In genomic region chr16:6503573-6504331, GRCm38 (mm10) we compare ENCODE assay signal across 8 mouse cellular contexts.
DNase-seq lines count a peak whose midpoint lies in the region; ATAC-seq and TF ChIP-seq lines count a peak whose summit lies in the region.

No protein-coding gene starts in this region.

- H3K27ac ChIP-seq in bone marrow macrophage, adult 2 months (ENCODE audit: insufficient read depth, low read depth, low read length), result no peak overlapping the region
- H3K27ac ChIP-seq in forebrain, embryonic 14.5 days (ENCODE audit: low read depth, low read length), result no peak overlapping the region
- no peak overlapping the region for H3K27ac ChIP-seq in midbrain, embryonic 10.5 days (replicated peaks)

- no peak overlapping the region for H3K4me3 ChIP-seq in bone marrow macrophage, adult 2 months (ENCODE audit: insufficient read depth, low read length)
- no peak overlapping the region for H3K4me3 ChIP-seq in forebrain, embryonic 14.5 days (ENCODE audit: low read depth, low read length)
- no peak overlapping the region for H3K4me3 ChIP-seq in midbrain, embryonic 10.5 days

- WGBS in forebrain, embryonic 14.5 days, result 54% methylated on average over 5 of the region's 5 CpGs
- 75% methylated on average over 5 of the region's 5 CpGs for WGBS in midbrain, embryonic 10.5 days

- peak; percentile 61; the same call in 1 of the 2 replicates for ATAC-seq in forebrain, embryonic 14.5 days

- H3K9ac ChIP-seq in forebrain, embryonic 14.5 days (ENCODE audit: low read length), result no peak overlapping the region

- no peaks in the 10 kb centered on the region for H3K36me3 ChIP-seq in forebrain, embryonic 14.5 days (ENCODE audit: control insufficient read depth, insufficient read depth, low read length)
- no peaks in the 10 kb centered on the region for H3K36me3 ChIP-seq in midbrain, embryonic 10.5 days

- H3K9me3 ChIP-seq in forebrain, embryonic 14.5 days (replicated peaks; ENCODE audit: control insufficient read depth, low read length), result no peaks in the 10 kb centered on the region
- H3K9me3 ChIP-seq in midbrain, embryonic 10.5 days (replicated peaks), result no peaks in the 10 kb centered on the region

- H3K4me2 ChIP-seq in forebrain, embryonic 14.5 days (ENCODE audit: low read length), result no peak overlapping the region

- H3K27me3 ChIP-seq in forebrain, embryonic 14.5 days (replicated peaks; ENCODE audit: control insufficient read depth, insufficient read depth, low read length), result no peaks in the 10 kb centered on the region
- no peaks in the 10 kb centered on the region for H3K27me3 ChIP-seq in midbrain, embryonic 10.5 days (ENCODE audit: low read depth, poor library complexity, severe bottlenecking)

- H3K4me1 ChIP-seq in bone marrow macrophage, adult 2 months (ENCODE audit: control insufficient read depth, insufficient read depth, low read length), result no peaks in the 10 kb centered on the region
- 0 out of 2 replicates have a peak, but pooled peaks cover 3% of the 10 kb centered on the region for H3K4me1 ChIP-seq in forebrain, embryonic 14.5 days (ENCODE audit: control insufficient read depth, insufficient read depth, low read length)
- H3K4me1 ChIP-seq in midbrain, embryonic 10.5 days, result no peaks in the 10 kb centered on the region

- DNase-seq in gastrocnemius, adult 18-20 months (ENCODE audit: low spot score), result peak; percentile 11
- no peak for DNase-seq in gastrocnemius, postnatal 36 days
- peak; percentile 57 for DNase-seq in 3T3-L1 (ENCODE audit: low read depth, low spot score)
- DNase-seq in forebrain, embryonic 14.5 days (ENCODE audit: low spot score), result peak; percentile 81
- DNase-seq in kidney, postnatal 4 days, result peak; percentile 73
- DNase-seq in midbrain, embryonic 10.5 days (ENCODE audit: low spot score), result peak; percentile 29
- DNase-seq in thymus, postnatal 25 days, result peak; percentile 14

- peak; percentile 40; the same call in 1 of the 2 replicates for TF ChIP-seq CTCF in bone marrow macrophage, adult 2 months (IDR thresholded peaks at IDR 0.05; ENCODE audit: low read depth, low read length)

- intact Hi-C loops in gastrocnemius, postnatal 36 days (cut with DNase I), result no loop called here

- TF ChIP-seq POLR2A in bone marrow macrophage, adult 2 months (IDR thresholded peaks at IDR 0.05; ENCODE audit: borderline replicate concordance, low read depth, low read length), result no peak

Comparison
In these comparisons a context has a peak if more than half of its experiments do, and no peak if none do; other contexts are left out.
1. DNase-seq: peak in gastrocnemius, adult 18-20 months (single experiment), 3T3-L1 (single experiment), forebrain, embryonic 14.5 days (single experiment), kidney, postnatal 4 days (2 of 2), midbrain, embryonic 10.5 days (single experiment) and thymus, postnatal 25 days (single experiment); none in gastrocnemius, postnatal 36 days (0 of 2).